Mouse (Mus musculus) ES-Bruce4 (cell line): Measurements from ENCODE around the gene Rab5b. TPM values are rescaled to one million over a fixed set of nuclear protein-coding genes. Genes with fewer than 3 reads are reported as not detected.

Experiments used
- H3K27ac ChIP-seq: 2 replicates; pipeline ENCODE4 v1.5.1; 2012; ENCODE audit warnings: low read length, inconsistent platforms; ENCODE audit not compliant: insufficient read depth
- H3K27me3 ChIP-seq: 2 replicates; pipeline ENCODE4 v1.6.1; 2012; ENCODE audit warnings: mild to moderate bottlenecking, low read length, inconsistent platforms; ENCODE audit not compliant: control insufficient read depth, poor library complexity, insufficient read depth, severe bottlenecking
- H3K36me3 ChIP-seq: 2 replicates; pipeline ENCODE4 v1.6.1; 2012; ENCODE audit warnings: inconsistent platforms, mild to moderate bottlenecking, low read length, moderate library complexity; ENCODE audit not compliant: control insufficient read depth, poor library complexity, insufficient read depth, severe bottlenecking
- H3K4me1 ChIP-seq: one replicate; pipeline ENCODE4 v1.8.1; 2011; ENCODE audit warnings: low read length; ENCODE audit not compliant: control insufficient read depth, insufficient read depth
- H3K4me3 ChIP-seq: 2 replicates; pipeline ENCODE4 v1.5.1; 2011; ENCODE audit warnings: low read depth, mild to moderate bottlenecking, low read length
- H3K9ac ChIP-seq: 2 replicates; pipeline ENCODE4 v1.6.1; 2012; ENCODE audit warnings: low read depth, mild to moderate bottlenecking, inconsistent platforms; ENCODE audit not compliant: poor library complexity, severe bottlenecking
- H3K9me3 ChIP-seq: replicated peaks from 2 replicates; pipeline ENCODE4 v1.6.1; 2012; ENCODE audit warnings: mild to moderate bottlenecking, low read length, inconsistent platforms; ENCODE audit not compliant: control insufficient read depth, poor library complexity, insufficient read depth, severe bottlenecking
- CTCF ChIP-seq: IDR thresholded peaks from one replicate; pipeline ENCODE4 v1.8.1; 2011; ENCODE audit warnings: low read depth, low read length
- EP300 ChIP-seq: IDR thresholded peaks from 2 replicates; pipeline ENCODE4 v1.6.1; 2011; ENCODE audit warnings: low read depth, low read length; ENCODE audit not compliant: insufficient read depth
- POLR2A ChIP-seq: IDR thresholded peaks from one replicate; pipeline ENCODE4 v1.8.1; 2011; ENCODE audit warnings: low read length; ENCODE audit not compliant: insufficient read depth
- polyA plus RNA-seq: library from polyadenylated mRNA; stranded (reverse); fragments of >200 nt; gene quantifications from 2 replicates; pipeline ENCODE4 v1.2.4, GENCODE M21; 2011; ENCODE audit warnings: low read depth; ENCODE audit not compliant: missing spikeins, insufficient read depth, insufficient read length

Gene Rab5b
- polyA plus RNA-seq, 1 experiment, result 79.0 TPM

DNA sequence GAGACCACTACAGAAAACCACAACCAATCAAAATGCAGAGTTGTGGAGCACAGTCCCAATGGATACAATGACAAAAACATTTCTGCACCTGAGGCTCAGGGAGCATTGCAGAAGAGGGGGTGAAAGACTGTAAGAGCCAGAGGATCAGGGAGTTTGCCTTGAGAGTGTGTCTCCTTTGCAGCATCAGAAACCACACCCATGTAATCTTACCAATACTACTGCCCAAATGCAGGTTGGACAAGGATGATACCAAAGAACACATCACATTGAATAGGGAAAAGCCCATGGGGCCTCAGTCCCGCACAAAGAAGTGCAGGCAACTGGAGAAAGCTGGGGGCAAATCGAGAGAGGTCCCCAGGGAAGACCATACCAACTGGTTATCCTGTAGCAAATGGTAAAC, 66.3 kb downstream of the Rab5b start:
- Histone ChIP-seq H3K9me3 (no peaks in the 10 kb centered on the region), H3K9ac (no peak overlapping the region), H3K27me3 (no peaks in the 10 kb centered on the region), H3K4me1 (peaks cover 11% of the 10 kb centered on the region), H3K36me3 (peaks cover 11% of the 10 kb centered on the region), H3K4me3 (no peak overlapping the region), H3K27ac (no peak overlapping the region)
- TF ChIP-seq POLR2A (no peak), EP300 (no peak), CTCF (no peak)

DNA sequence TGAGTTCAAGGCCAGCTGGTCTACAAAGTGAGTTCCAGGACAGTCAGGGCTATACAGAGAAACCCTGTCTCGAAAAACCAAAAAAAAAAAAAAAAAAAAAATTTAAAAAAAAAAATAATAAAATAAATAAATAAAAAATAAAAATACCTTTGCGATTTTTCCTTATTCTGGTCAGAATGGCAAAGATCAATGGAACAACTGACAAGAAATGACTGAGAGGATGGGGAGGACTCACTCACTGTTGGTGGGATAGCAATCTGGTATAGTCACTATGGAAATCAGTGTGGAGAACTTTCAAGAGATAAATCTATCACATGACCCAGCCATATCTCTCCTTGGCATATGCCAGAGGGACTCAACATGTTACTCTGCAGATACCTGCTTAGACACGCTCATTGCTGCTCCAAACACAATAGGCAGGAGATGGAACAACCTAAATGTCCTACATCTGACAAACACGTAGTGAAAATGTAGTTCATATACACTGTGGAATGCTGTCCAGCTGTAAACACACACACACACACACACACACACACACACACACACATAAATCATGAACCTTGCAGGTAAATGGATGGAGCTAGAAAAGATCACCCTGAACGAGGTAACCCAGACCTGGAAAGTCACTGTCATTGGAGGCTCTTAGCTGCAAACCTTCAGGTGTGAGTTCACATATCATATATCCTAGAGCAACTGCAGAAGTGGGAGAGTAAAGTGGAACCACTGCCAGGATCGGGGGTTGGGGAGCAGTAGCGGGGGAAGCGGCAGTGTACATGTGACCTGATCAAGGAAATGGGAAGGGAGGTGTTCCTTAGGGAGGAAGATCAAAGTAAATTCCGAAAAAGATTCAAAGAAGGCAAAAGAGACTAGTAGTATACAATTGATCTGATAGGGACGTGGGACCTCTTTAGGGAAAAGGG, 68.4 kb downstream of the Rab5b start:
- Histone ChIP-seq H3K4me1 (peaks cover 3% of the 10 kb centered on the region), H3K36me3 (peaks cover 23% of the 10 kb centered on the region), H3K4me3 (no peak overlapping the region), H3K9ac (no peak overlapping the region), H3K27me3 (no peaks in the 10 kb centered on the region), H3K27ac (no peak overlapping the region), H3K9me3 (no peaks in the 10 kb centered on the region)
- no peak for TF ChIP-seq POLR2A
- TF ChIP-seq EP300, result no peak
- no peak for TF ChIP-seq CTCF

Other genes starting within 250 kb of the Rab5b start
- gene Smarcc2, start 237.0 kb downstream of the Rab5b start, polyA plus RNA-seq, result 26.3 and 28.6 TPM in 2 replicates
- 642 and 680 TPM in 2 replicates for gene Myl6, start 202.1 kb downstream of the Rab5b start, polyA plus RNA-seq
- 9.0 and 12.8 TPM in 2 replicates for gene Myl6b, start 197.6 kb downstream of the Rab5b start, polyA plus RNA-seq
- gene Esyt1, start 170.4 kb downstream of the Rab5b start, polyA plus RNA-seq, result 20.1 and 20.5 TPM in 2 replicates
- 22.4 and 24.6 TPM in 2 replicates for gene Zc3h10, start 148.5 kb downstream of the Rab5b start, polyA plus RNA-seq
- gene Rpl41, start 147.0 kb downstream of the Rab5b start, polyA plus RNA-seq, result 3,771 and 3,978 TPM in 2 replicates
- 366 and 396 TPM in 2 replicates for gene Pa2g4, start 130.3 kb downstream of the Rab5b start, polyA plus RNA-seq
- 39.4 and 41.7 TPM in 2 replicates for gene Erbb3, start 106.6 kb downstream of the Rab5b start, polyA plus RNA-seq
- 1,832 and 1,959 TPM in 2 replicates for gene Rps26, start 69.5 kb downstream of the Rab5b start, polyA plus RNA-seq
- 9.8 and 11.6 TPM in 2 replicates for gene Ikzf4, start 50.3 kb downstream of the Rab5b start, polyA plus RNA-seq
- gene Suox, start 22.2 kb downstream of the Rab5b start, polyA plus RNA-seq, result 14.3 and 14.4 TPM in 2 replicates
- gene Pmel, start 7.9 kb upstream of the Rab5b start, polyA plus RNA-seq, result 3.0 TPM in 2 replicates
- gene Cdk2, start 8.8 kb upstream of the Rab5b start, polyA plus RNA-seq, result 81.4 and 82.7 TPM in 2 replicates
- gene Dgka, start 48.6 kb upstream of the Rab5b start, polyA plus RNA-seq, result 44.7 and 46.7 TPM in 2 replicates
- gene Pym1, start 51.6 kb upstream of the Rab5b start, polyA plus RNA-seq, result 53.8 and 56.0 TPM in 2 replicates
- gene Mmp19, start 94.6 kb upstream of the Rab5b start, polyA plus RNA-seq, result 0.46 and 1.5 TPM in 2 replicates
- gene Dnajc14, start 107.8 kb upstream of the Rab5b start, polyA plus RNA-seq, result 41.3 and 45.5 TPM in 2 replicates
- 12.3 and 12.6 TPM in 2 replicates for gene Tmem198b, start 108.1 kb upstream of the Rab5b start, polyA plus RNA-seq
- gene Sarnp, start 121.1 kb upstream of the Rab5b start, polyA plus RNA-seq, result 269 and 288 TPM in 2 replicates
- gene Ormdl2, start 125.4 kb upstream of the Rab5b start, polyA plus RNA-seq, result 63.2 and 69.2 TPM in 2 replicates
- gene Gdf11, start 195.5 kb upstream of the Rab5b start, polyA plus RNA-seq, result 2.8 and 3.0 TPM in 2 replicates
- gene Cd63, start 204.7 kb upstream of the Rab5b start, polyA plus RNA-seq, result 116 and 130 TPM in 2 replicates
- gene Rdh5, start 226.6 kb upstream of the Rab5b start, polyA plus RNA-seq, result 3.5 and 3.9 TPM in 2 replicates
- 36.7 and 44.5 TPM in 2 replicates for gene Bloc1s1, start 227.8 kb upstream of the Rab5b start, polyA plus RNA-seq
- gene Itga7, start 237.6 kb upstream of the Rab5b start, polyA plus RNA-seq, result 1.6 and 3.2 TPM in 2 replicates